Mouse (Mus musculus) B cell, adult 2 months (primary cell): Measurements from ENCODE around the gene Smarce1.
A peak's percentile ranks its signal among the peaks of the same experiment; 100 is the strongest.

Experiments
- DNase-seq, 2 experiments: peaks; one replicate each; pipeline ENCODE4 v3.0.0; 2022

Smarce1 gene

DNA sequence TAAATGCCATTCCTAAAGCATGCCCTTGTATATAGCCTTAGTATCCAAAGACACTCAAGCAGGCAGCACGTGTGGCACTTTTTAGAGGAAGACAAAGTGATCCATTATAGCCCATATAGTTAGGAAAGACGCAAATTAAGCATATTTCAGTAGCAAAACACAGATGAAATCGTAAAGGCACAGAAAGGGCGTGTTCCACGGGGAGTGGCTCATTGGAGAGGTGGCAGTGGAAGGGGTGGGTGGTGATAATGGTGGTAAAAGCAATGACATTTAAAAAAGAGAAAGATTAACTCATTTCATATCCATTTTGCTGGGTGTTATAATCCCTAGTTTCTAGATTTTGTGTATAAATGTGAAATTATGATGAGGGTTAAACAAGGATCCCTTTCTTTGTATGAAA lies 4.5 kb downstream of the Smarce1 start:
- DNase-seq, result no peak

DNA sequence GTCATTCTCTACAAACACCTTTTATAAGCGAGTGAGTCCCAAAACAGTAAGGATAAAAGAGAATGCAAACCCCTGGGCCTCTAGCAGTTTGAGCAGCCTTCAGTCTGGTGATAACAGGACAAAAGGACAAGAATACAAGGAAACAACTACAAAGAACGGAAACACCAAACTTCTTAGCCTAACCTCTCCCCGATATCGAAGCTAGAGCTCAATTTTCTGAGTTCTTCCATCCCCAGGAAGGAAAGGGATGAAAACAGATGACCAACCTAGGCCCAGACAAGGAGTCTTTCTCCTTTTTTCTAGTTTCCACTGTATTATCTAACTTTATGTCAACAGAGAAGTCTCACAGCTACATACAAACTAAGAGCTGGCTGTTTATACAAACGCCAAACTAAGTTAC lies 7.5 kb downstream of the Smarce1 start:
- DNase-seq, result no peak

DNA sequence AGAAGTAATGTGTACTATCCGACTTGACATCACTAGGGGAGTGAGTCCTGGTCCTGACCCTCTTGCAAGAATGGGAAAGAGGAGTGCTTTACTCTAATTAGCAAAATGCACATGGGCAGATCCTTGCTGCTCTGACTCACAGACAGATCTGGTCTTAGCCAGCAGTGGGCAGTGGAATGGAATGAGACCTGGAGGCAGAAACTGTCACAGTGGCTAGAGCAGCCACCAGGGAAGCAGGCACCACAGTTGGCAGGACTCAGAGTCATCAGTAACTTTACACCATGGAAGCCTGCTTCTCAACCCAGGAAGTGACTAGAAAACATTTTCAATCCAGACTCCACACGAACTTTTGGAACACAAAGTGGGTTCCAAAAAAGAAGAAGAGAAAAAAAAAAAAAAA lies 9.0 kb downstream of the Smarce1 start:
- no peak for DNase-seq

- no peak for DNase-seq
Observed at GRCm38 (mm10) chr11:99217248-99217986, 13.4 kb downstream of the Smarce1 start.

GRCm38 (mm10) chr11:99216181-99216580 lies 14.6 kb downstream of the Smarce1 start:
- no peak for DNase-seq

DNA sequence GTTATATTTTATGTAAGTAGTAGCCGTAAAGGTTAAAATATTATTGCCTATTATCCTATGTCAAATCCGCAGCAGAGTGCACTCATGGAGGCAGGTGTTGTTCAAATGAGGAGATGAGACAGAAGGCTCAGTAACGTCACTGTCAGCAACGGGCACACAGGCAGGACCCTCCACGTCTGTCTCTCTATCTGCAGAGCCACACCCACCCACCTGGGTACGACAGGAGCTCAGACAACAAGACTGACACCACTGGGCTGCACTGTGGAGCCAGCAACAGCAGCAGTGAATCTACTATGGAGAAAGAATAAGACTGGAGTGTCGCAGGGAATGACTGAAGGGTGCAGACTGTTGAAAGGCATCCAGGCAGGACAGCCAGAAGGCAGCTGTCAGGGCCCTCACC lies 18.1 kb downstream of the Smarce1 start:
- no peak for DNase-seq

DNA sequence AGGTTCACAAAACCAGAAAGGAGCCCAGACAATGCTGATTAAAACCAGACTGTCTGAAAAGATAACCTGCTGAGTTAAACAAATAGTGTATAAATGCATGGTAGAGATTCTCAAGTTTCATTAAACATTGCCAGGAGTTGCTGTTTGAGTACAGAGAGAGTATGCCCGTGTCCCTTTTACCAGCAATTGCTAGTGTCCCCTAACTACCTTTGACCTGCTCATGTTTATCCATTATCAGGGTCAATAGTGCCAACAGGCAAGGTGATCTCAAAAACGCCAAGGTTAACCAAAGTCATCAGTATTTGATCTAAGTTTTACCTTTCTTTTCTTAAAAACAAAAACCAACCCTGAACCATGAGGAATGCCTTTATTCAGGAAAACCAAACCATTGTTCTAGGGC lies 18.9 kb downstream of the Smarce1 start:
- DNase-seq, result no peak

- no peak for DNase-seq
Observed at GRCm38 (mm10) chr11:99208105-99208669, 22.6 kb downstream of the Smarce1 start.

DNA sequence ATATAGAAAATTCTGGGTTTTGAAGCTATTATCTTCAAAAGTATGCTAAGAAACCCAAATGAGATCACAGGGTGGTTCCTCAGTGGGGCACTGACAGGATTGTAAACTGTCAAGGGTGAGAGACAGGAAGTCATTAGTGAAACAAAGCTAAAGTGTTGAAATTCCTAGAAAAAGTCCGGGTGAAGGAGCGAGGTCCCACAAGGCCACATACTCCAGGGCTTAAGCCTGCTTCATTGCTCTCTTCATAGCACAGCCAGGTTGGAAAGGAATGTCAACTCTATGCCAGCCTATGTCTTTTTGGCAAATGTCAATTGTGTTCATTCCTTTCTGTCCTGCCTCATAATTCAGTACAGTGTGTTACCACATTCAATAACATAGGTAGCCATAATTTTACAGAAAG lies 23.4 kb downstream of the Smarce1 start:
- DNase-seq, result no peak

GRCm38 (mm10) chr11:99206954-99207353 lies 23.9 kb downstream of the Smarce1 start:
- peak; percentile 65 to 67 for DNase-seq

- DNase-seq, result peak; percentile 87 to 90
Observed at GRCm38 (mm10) chr11:99189154-99189582, 41.6 kb downstream of the Smarce1 start.

DNA sequence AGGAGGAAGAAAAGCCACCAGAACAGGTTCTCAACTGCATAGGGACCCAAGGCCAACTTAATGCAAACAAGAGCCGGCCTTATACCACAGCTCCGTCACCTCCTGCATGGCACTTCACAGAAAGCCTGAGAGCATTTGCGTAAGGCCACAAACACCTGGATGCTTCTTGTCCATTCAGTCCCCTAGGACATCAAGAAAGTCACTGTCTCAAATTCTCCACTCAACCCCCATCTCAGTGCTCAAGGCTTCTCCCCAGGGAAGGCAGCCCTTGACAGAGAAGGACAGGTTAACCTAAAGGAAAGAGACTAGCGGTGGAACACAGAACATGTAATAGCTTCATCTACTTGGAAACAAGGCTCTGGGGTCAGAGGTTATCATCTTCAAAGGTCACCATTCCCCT lies 43.5 kb downstream of the Smarce1 start:
- no peak for DNase-seq

- DNase-seq, result peak; percentile 67 to 76
Observed at GRCm38 (mm10) chr11:99186836-99187235, 44.0 kb downstream of the Smarce1 start.

DNA sequence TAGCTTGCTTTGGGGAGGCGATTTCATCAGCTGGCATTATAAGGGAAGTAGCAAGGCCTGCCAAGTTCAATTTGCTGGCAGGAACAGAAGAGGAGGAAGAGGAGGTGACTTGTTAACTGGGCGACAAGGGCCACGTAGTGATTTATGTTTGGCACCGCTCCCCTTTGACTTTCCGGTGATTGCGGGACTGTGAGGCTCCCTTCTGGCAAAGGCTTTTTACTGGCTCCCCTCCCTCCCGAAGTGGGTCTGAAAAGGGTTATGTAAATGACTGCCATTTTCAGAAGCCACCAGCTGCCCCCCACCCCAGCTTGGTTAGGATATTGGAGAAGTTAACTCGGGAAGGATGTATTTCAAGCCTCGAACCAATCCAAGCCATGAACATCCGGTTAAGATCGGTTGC lies 48.2 kb downstream of the Smarce1 start:
- no peak for DNase-seq

DNA sequence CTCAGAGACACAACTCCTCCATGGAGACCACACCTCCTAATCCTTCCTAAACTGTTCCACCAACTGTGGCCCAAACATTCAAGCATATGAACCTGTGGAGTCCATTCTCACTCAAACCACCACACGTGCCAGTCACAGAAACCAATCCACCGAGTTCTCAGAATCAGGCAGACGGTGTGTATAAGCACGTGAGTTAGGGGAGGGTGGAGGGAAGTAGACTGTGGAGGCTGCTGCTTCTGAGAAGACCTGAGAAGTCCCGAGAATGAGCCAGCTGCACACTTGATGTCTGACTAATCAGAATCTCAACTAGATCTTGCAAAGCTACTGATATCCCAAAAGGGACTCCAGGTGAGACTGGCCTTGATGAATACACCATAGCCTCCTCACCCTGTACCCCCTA lies 50.7 kb downstream of the Smarce1 start:
- DNase-seq, result no peak

GRCm38 (mm10) chr11:99177925-99178198 lies 53.0 kb downstream of the Smarce1 start:
- no peak for DNase-seq

DNA sequence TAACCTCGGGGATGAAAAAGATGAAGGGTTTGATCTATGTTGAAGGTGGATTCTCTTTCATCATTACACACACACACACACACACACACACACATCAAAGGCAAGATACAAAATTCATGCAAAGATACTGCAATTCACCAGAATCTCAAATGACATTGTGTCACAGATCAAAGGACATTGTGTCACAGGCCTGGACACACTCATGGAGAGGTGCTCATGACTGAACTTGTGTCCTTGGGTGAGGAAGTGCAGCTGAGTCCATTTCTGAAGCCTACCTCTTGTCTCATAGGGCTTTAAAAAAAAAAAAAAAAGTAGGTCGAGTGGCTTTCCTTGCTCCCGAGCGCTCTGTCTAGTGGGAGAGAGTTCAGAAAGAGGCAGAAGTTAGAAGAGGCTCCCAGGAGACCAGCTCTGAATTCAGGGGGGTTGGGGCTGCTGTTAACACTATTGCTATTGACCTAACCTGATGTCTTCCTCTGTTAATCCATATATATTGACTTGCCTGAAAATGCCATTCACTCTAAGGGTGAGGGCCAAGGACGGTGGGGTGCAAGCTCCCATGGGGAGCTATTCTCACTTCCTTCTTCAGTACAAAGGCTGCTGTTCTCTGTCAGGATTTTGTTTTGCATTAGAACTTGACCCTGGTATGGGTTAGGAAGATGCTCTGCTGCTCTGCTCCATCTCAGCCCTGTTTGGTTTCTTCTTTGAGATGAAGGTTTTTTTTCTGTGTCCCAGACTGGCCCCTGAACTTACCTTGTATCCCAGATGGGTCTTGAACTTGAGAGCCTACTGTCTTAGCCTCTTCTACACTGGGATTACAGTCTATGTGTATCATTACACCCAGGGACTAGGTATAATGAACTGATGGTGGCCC lies 53.5 kb downstream of the Smarce1 start:
- DNase-seq, result peak in 1 of 2 experiments; percentile 39

- DNase-seq, result peak in 1 of 2 experiments; percentile 45
Observed at GRCm38 (mm10) chr11:99172002-99172401, 58.8 kb downstream of the Smarce1 start.

DNA sequence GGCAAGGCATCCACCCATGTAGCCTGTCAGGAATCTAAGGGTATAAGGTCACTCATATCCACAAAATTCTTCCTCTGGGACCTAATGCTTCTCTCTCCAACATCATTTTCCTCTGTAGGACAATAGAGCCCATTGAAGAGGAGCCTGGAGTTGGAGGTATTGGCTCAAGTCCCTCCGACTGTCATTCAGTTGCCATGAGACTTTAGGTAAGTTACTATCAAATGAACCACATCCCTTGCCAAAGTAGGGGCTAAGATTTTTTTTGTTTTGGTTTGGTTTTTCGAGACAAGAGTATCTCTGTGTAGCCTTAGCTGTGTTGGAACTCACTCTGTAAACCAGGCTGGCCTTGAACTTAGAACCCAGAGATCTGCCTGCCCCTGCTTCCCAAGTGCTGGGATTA lies 59.4 kb downstream of the Smarce1 start:
- DNase-seq, result no peak

DNA sequence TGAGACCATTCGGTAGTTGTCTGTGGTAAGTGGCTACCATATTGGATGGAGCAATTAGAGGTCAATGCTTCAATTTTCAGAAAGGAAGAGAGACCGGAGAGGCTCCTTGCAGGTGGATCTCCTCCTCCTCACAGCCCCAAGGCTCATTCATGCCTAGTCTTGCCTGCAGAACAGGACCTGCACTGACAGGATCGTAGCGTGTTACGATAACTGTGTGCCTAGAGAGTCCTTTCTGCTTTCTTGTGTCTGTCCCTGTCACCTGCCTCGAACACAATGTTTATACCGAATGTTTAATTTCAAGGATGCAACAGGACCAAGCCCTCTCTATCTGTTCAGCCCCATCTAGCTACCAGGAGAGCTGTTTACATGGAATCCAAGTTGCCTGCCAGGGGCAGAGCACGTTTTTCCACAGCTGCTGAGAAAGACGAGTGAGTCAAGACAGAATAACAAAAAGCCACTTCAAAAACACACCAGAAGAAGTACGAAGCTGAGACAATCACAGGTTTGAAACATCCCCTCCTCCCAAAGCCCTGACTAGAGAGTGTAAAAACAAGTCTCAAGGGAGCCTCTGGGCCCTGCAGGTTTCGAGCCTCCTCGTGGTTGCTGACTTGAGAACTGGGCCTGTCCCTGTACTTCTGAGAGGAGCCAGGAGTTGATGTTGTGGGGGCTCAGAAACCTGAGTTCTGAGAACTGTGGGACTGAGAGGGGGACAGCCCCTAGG lies 60.1 kb downstream of the Smarce1 start:
- DNase-seq, result peak; percentile 75 to 78

DNA sequence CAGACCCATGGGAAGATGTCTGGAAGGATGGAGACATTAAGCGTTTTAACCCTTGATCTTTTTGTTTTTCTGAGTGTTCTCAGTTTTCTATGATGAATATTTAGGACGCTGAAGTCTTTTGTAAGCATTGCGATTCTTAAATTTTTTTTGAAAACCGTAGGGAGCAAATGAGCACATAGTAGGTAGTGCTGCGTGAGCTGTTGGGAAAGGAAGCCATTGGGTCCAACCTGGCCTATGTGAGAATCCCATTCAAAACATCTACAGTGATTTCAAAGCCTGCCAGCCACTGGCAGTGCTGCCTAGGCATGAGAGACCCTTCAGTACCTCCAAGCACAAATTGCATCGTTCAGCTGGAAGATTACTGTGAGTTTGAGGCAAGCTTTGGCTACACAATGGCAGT lies 60.8 kb downstream of the Smarce1 start:
- DNase-seq, result no peak

GRCm38 (mm10) chr11:99169438-99169837 lies 61.4 kb downstream of the Smarce1 start:
- DNase-seq, result no peak

DNA sequence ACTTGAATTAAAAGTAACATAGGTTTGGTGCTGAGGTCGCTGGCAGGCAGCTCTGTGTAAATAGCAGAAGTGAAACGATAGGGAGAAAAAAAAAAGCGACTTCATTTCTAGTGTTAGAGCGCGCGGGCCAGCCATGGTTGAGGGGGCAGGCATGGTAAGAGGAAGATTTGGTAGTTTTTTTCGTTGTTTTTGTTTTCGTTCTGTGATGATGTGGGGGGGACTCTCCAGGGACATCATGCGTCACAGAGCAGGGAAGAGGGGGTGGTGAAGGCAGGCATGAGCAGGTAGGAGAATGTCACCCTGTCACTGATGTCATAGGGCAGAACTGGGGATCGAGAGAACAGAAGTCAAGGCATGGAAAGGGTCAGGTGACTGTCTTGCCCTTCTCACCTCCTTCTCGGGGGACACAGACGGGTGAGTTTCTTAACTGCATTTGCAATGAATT lies 62.8 kb downstream of the Smarce1 start:
- DNase-seq, result peak; percentile 94 to 98
